Mouse (Mus musculus): ENCODE data around the gene Wnt10a.

The Wnt10a gene

DNA sequence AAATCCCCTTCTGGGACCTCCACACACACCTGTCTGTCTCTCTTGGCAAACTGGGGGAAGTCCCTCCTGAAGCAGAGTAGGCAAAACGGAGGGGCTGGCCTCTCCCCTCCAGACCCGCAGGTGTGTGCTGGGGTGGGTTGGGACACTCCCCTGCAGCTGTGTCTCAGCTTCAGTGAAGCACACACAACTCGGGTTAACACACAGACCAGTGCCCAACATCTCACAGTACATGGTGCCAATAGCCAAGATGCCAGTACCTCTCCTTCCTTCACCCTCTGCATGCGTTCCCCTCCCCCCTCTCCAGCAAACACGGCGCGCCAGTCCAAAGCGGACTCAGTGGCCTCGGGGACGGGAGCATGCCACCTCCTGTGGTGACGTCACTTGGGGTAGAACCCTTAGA is at the start of gene Wnt10a:
Wnt10a (plus strand) TSS at position 268 of the 400 bp plus-strand sequence.
- DNase-seq (ENCODE audit: low read depth, low spot score): no peak

DNA sequence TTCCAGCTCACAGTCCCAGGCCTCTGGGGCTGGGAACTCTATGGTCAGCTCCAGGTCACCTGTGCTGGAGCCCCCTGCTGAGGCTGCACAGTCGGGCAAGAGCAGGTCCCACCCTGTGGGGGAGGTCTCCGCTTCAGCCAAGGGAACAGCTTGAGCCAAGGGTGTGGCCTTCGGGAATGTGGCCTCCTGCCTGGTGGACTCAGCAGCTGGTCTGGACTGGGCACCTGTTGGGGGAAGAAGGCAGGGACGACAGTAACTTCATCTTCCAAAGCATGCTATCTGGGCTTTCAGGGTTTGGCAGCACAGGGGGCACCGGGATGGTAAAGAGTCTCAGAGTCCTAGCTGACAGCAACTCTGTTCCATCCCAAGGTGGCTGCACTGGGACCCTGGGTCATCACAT is 44.0 kb upstream of the Wnt10a start:
- DNase-seq (ENCODE audit: low read depth, low spot score): no peak

DNA sequence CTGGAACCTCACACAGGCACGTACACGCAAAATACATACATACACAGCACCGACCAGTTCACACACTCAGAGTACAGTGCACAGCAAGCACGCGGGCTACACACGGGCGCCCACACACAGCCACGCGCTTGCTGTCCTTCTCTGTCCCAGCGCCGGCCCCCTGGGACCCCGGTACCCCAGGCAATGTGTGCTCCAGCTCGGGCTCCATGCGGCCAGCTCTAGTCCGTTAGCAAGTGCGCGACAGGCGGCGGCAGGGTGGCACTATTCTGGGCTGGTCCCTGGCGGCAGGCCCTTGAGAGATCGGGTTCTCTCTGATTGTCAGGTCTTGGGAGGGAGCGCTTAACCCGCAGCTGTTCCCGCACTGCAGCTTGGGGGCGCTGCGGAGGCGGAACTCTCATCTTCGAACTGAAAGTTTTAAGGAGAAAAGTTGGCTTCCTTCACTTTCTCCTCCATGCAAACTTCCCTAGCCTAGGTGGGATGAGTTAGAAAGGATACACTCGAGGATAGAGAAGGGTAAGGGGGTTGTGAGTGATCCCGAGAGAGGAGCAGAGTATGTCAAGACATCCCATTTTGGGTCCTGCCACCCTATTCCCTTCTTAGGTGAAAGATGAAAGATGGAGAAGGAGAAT is 42.6 kb upstream of the Wnt10a start, which contains the start of gene Prkag3:
Prkag3 (minus strand) TSS at position 579 of the 629 bp plus-strand sequence.
- peak; percentile 54 for DNase-seq (ENCODE audit: low read depth, low spot score)

DNA sequence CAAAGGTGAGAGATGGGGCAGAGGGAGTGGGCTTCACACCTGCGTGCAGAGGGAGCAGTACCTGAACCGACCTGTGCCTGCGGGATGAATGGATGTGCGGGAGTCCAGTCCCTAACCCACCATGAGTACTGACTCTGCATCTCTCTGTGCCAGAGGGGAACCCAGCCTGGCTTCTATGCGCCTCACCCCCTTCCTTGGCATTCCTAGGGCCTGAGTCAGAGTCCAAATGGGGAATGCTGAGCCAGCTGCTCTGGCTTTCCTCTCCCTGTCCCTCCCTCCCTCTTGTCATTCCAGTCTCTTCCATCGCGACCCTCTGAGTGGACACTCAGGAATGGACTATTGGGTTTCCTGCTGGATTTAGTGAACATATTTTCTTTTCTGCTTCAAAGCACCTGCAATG is 42.0 kb upstream of the Wnt10a start:
- DNase-seq (ENCODE audit: low read depth, low spot score): no peak

DNA sequence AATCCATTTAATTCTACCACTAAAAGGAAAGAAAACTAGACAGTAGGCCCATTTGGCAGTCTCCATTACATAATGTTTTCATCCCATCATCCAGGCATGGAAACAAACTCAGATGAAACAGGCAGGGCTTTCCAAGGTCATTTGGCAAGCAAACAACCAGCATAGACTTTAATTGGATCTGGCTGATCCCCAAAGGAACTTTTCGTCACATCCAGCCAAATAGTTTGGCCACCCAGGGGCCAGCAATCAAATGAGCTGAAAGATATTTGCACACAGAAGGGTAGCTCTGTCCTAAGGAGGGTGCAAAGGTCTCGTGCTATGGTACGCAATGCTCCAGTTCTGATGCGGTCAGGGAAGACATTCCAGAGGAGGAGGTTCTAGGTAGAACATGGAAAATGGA is 40.6 kb upstream of the Wnt10a start:
- no peak for DNase-seq (ENCODE audit: low read depth, low spot score)

DNA sequence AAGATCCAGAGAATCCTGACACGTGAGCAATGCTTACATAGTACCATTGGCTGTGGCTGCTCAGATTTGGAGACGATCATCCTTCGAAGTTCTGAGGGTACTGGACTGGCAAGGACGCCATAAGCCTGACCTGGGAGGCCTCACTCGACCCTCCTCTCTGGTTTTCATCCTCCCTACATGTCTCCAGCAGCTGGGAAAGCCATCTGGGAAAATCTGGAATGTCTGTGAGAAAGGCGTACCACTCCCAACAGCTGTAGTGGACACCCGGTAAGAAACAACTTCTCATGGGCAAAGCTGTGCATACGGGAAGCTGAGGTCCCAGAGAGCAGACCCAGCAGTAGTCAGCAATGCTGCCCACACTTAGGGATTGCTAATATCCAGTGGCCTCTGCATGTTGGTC is 39.2 kb upstream of the Wnt10a start:
- no peak for DNase-seq (ENCODE audit: low read depth, low spot score)

DNA sequence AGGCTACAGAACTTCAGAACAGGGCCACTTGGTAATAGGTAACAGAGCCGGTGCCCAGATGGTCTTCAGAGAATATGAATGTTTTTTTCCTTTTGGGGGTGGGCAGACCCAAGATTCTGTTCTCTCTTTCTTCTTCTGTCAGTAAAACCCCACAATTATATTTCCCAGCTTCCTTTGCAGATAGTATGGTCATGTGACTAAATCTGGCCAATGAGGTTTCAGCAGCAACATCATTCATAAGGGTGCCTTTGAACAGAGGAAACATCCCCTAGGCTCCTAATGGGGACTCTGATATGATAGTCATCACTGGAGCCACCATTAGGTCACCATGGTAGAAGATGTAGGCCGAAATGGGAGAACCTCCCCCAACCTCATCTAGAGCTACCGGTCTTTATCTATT is 38.5 kb upstream of the Wnt10a start:
- DNase-seq (ENCODE audit: low read depth, low spot score): no peak

DNA sequence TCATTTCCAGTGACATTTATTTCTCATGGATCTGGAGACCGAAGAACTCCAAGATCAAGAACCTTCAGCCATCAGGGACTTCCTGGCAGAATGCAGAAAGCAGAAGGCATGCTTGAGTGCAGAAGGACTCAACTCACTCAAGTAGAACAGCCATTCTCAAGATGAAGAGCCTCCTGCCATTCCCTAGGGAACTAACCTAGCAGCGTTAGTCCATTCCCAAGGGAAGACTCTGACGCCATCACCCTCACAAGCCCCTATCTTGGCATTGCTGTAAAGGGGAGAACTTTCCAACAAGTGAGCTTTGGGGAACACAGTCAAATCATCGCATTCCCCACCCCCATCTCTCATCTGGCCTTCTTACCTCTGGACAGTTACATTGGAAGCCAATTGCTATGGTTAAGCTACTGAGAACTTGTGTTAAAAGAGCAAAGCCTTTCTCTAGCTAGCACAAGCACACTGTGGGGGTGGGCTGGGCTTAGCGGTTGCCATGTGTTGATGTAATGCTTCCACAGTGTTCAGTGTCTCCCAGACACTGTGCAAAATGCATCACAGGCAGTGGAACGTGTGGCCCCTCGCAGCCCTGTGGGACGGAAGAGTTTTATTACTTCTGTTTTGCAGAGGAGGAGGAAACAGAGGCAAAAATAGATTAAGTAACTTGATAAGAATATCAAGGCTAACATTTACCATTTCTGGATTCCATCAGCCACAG is 37.9 kb upstream of the Wnt10a start:
- DNase-seq (ENCODE audit: low read depth, low spot score): no peak

DNA sequence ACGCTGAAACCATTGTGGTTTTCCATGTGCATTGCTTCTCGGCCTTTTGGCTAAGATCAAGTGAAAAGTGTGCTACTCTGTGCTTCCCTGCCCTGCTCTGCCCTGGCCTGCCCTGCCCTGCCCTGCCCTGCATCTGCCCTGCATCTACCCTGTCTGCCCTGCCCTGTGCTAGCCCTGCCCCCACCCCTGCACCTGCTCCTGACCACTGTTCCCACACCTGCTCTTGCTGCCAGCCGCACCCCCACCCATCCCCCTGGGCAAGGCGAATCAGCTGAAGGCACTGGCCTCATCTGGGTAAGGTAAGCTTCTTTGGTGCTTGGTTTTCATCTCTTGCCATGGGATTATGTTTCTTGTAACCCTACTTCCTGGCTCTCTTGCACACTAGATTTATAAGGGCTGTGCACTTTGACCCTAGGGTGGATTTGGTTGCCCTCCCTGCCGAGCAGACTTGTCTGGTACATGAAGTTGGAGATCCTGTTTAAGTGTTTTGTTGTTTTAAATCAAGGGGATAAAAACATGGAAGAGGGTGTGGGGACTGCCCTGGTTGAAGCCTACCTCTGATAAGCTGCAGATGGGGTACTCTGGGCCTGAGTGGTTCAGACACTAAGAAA is 37.0 kb upstream of the Wnt10a start:
- DNase-seq (ENCODE audit: low read depth, low spot score): no peak

DNA sequence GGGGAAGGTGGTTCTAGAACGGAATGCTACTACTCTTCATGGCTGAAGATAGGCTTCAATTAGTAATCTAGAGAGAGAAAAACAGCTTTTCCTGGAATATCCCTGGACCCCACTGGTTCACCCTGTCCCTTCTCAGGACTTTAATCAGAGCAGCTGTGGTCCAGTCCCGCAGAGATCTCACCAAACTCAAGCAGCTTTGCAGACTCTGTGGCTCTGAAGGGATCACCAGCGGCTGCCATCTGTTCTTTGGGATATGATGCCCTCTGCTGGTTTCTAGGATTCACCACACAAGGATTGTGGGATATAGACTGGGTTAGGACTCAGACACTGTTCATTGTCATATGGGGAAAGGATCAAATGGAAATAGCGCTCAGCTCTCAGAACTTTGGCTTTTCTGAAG is 31.5 kb upstream of the Wnt10a start:
- peak; percentile 48 for DNase-seq (ENCODE audit: low read depth, low spot score)

DNA sequence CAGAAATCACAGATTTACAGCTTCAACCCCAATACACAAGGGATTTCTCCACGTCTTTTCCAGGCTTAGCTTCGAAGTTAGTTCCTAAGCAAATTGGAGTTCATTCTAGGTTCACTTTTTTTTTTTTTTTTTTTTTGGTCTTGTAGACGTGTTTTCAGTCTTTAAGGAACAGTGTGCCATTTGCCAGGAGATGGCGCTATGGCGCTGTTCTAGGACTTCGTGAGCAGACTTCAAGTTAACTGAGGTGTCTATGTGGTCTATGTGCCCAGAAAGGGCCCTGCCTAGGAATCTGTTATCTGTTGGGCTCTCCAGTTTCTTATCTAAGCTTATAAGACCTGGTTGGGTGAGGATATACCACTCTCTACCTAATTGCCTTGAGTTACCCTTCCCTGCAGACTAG is 28.2 kb upstream of the Wnt10a start:
- DNase-seq (ENCODE audit: low read depth, low spot score): peak; percentile 87

DNA sequence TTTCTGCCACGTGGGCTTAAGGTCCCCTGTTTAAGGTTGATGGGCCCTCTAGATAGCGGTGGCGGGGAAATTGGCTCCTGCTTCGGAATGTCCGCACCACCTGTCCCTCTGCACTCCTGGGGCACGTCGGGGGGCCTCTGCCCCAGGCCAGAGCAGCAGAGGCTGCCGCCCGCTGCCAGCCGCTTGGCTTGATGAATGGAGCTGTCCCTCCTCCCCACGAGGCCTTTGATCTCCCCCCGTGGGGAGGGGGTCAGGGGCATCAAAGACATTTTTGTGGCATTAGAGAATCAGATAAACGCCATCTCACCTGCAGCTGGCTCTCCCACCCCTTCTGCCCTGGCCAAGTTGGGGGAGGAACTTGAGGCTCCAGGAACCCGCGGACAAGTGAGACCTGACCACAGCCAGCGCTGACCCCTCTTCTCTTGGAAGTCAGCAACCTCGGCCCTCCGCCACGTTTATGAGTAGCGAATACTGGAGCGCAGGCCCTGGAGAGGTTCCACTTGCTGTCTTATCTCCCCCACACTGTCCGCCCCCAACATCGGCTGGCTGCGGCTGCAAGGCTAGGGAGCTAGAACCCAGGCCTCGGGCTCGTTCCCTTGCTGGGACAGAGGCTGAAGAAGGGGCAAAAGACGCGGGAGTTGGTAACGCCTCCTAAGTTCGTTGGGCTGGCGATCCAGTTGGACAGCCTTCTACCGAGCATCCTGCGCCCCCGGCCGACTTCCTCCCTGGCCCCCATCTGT is 20.4 kb upstream of the Wnt10a start:
- DNase-seq (ENCODE audit: low read depth, low spot score): no peak

DNA sequence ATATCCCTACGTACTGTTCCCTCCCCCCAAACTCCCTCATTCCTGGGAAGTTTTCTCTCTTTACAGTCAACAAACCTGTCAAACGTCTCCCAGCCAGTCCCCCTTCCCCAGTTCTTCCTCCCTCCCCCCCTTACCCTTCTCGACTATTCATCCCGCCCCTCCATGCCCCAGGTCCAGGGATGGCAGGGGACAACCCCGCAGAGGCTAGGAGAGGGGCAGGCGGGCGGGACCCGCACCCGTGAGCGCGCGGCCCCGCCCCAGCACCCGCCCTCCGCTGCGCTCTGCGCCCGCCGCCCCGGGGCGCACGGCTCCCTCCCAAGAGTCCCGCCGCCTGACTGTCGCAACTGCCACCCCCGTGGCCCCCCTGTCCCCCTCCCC is 19.9 kb upstream of the Wnt10a start:
- DNase-seq (ENCODE audit: low read depth, low spot score): no peak

DNA sequence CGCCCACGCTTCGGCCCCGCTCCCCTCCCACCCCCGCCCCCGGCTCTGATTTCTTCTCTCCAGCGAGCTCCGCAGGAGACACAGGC is 19.6 kb upstream of the Wnt10a start, which contains the start of gene Wnt6:
Wnt6 (plus strand) TSS at position 48 of the 86 bp plus-strand sequence.
- no peak for DNase-seq (ENCODE audit: low read depth, low spot score)

DNA sequence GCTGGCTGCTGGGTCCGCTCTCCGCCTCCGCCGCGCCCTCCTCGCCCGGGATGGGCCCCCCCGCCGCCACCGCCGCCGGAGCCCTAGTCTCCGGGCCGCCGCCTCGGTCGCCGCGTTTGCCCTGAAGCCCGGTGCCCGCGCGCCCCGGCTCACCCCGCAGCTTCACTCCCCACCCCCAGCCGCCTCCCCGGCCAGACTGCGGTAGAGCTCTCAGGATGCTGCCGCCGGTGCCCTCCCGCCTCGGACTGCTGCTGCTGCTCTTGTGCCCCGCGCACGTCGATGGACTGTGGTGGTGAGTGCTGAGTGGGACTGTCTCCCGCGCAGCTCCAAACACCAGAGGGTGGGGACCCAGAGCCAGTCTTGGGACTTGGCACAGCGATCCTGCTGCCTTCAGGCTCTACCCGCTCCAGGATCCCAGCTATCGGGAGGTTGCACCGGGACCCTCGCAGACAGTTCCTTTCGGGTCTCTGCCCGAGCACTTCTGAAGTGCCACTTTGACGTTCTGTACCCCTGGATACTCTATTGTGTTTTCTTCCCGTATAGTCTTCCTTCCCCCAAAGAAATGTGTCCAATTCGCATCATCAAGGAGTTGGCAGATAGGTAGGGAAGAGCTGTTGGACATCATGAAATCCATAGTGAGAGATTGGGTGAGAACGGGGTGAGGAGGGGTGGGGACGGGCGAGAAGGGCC is 19.2 kb upstream of the Wnt10a start:
- DNase-seq (ENCODE audit: low read depth, low spot score): no peak

DNA sequence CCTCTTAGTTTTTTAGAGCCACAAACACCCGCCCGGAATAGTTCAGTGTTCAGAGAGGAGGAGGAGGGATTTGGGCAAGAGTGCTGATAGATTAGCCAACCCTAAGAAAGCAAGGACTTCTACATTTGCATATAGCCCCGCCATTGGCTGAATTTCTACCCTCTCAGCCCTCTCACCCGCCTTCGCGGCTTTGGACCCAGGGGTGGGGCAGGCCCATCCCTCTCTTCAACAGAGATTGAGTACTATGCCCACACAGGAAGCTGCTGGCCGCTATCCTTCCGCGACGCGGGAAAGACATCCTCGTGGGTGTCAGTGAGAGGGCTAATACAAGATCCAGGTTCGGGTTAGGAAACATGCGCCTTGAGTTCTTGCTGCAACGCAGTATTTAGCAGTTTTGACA is 18.2 kb upstream of the Wnt10a start:
- peak; percentile 82 for DNase-seq (ENCODE audit: low read depth, low spot score)

DNA sequence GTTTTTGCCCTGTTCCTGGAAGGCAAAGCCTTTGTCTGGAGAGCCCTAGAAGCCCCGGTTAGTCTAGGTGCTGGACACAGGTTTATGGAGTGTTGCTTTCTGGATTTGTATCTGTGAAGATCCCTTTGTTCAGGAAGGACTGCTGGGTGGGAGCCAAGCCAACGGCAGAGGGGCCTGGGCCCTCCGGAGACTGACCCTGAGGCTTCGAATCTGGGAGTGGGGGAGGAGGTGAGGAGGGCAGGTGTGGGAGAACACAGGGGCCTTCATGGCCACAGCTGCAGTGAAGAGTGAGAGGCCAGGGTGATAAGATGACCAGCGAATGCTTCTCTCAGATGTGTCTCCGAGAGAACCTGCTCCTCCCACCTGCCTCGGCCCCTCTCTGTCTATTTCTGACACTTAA is 17.3 kb upstream of the Wnt10a start:
- DNase-seq (ENCODE audit: low read depth, low spot score): no peak

DNA sequence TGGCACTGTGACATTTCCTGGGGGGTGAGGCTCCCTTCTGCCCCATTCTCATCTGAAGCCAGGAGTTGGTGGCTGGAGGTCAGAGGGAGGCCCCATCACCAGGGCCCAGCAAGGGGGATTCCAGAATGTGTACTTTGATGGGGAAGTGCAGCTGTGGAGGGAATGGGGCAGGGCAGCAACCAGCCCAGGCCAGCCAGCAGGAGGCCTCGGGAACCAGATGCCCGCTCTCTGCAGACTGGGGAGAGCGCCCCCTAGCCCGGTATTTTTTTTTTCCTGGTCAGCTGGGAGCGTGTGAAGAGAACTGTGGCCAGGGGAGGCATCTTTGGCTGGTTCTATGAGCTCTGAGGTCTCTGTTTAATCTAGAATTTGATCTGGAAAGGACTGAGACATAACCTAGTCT is 15.5 kb upstream of the Wnt10a start:
- DNase-seq (ENCODE audit: low read depth, low spot score): no peak

DNA sequence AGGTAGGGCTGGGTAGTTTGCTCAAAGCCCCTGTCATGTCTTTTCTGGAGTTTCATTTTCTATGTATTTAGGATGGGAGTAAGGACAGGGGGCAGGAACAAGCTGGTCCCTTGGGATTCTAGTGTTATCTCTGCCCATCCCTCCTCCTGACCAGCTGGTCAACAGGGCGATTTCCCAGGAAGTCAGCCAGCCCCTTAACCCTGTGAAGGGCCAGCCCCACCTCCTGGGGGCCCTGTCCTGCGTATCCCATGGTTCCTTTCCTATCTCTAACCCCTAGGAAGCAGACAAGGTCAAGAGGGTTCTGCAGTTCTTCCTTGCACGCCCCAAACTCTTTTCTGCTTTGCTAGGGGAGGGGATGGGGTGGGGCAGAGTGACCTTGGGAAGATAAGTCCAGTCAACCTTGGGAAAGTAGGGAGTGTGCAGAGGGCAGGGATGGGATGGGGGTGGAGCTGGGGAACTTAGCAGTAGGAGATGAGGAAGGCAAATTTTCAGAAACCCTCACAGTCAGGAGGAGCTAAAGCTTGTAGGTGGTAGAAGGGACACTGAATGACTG is 12.3 kb upstream of the Wnt10a start:
- DNase-seq (ENCODE audit: low read depth, low spot score): no peak

DNA sequence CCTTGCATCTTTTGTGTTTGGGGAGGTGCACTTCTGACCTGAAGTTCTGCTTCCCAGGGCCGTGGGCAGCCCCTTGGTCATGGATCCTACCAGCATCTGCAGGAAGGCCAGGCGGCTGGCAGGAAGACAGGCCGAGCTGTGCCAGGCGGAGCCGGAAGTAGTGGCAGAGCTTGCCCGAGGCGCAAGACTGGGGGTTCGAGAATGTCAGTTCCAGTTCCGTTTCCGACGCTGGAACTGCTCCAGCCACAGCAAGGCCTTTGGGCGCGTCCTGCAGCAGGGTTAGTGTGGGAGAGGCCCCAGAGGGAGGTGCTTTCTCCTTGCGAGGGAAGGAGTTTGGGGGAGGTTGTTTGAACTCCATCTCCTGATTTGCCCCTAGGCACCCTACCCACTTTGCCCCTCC is 9.3 kb upstream of the Wnt10a start:
- DNase-seq (ENCODE audit: low read depth, low spot score): no peak

DNA sequence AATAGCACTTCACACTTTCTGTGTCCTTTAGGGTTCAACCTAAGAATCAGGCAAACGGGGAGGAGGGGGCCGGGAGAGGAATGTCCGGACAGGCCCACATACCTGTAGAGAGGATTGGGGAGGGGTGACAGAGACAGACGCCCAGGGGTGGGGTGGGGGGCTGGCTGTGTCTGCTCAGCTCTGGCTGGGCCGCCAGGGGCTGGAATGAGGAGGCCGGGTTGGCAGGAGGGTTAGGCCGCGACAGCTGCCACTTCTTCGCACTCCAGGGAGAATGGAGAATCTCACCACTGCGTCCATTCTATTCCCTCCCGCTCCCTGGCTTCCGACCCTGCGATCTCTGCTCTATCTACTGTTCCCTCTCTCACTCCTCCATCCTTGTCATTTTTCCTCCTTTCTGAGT is 7.8 kb upstream of the Wnt10a start:
- no peak for DNase-seq (ENCODE audit: low read depth, low spot score)
